Mouse (Mus musculus) ES-Bruce4 (cell line): ENCODE measurements at regions not wholly inside any gene's neighbourhood (a gene's known extent, or its start where the extent isn't known, plus 50 kb on each side); places are given as distances from the start of the nearest gene placed in this dataset.

Experiments used
- H3K27ac ChIP-seq: 2 replicates; pipeline ENCODE4 v1.5.1; 2012; ENCODE audit warnings: low read length, inconsistent platforms; ENCODE audit not compliant: insufficient read depth
- H3K27me3 ChIP-seq: 2 replicates; pipeline ENCODE4 v1.6.1; 2012; ENCODE audit warnings: mild to moderate bottlenecking, low read length, inconsistent platforms; ENCODE audit not compliant: control insufficient read depth, poor library complexity, insufficient read depth, severe bottlenecking
- H3K36me3 ChIP-seq: 2 replicates; pipeline ENCODE4 v1.6.1; 2012; ENCODE audit warnings: inconsistent platforms, mild to moderate bottlenecking, low read length, moderate library complexity; ENCODE audit not compliant: control insufficient read depth, poor library complexity, insufficient read depth, severe bottlenecking
- H3K4me1 ChIP-seq: one replicate; pipeline ENCODE4 v1.8.1; 2011; ENCODE audit warnings: low read length; ENCODE audit not compliant: control insufficient read depth, insufficient read depth
- H3K4me3 ChIP-seq: 2 replicates; pipeline ENCODE4 v1.5.1; 2011; ENCODE audit warnings: low read depth, mild to moderate bottlenecking, low read length
- H3K9ac ChIP-seq: 2 replicates; pipeline ENCODE4 v1.6.1; 2012; ENCODE audit warnings: low read depth, mild to moderate bottlenecking, inconsistent platforms; ENCODE audit not compliant: poor library complexity, severe bottlenecking
- H3K9me3 ChIP-seq: replicated peaks from 2 replicates; pipeline ENCODE4 v1.6.1; 2012; ENCODE audit warnings: mild to moderate bottlenecking, low read length, inconsistent platforms; ENCODE audit not compliant: control insufficient read depth, poor library complexity, insufficient read depth, severe bottlenecking
- CTCF ChIP-seq: IDR thresholded peaks from one replicate; pipeline ENCODE4 v1.8.1; 2011; ENCODE audit warnings: low read depth, low read length
- EP300 ChIP-seq: IDR thresholded peaks from 2 replicates; pipeline ENCODE4 v1.6.1; 2011; ENCODE audit warnings: low read depth, low read length; ENCODE audit not compliant: insufficient read depth
- POLR2A ChIP-seq: IDR thresholded peaks from one replicate; pipeline ENCODE4 v1.8.1; 2011; ENCODE audit warnings: low read length; ENCODE audit not compliant: insufficient read depth

DNA sequence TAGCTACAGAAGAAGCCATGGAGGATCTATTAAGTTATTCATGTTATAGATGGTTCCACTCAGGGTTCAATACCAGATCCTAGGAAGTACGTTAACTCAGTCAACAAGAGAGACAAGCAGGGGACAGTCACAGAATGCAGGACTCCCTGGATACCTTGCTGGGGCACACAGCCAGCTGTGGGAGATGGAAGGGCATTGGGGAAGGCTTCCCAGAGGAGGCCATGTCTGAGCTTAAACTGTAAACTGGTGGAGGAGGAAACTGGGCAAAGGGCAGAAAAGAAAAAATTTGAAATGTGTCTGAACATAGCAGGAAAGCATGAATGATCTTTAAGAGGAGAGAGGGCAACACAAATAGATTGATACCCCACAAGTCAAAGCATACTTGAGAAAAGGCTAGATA is 229.5 kb downstream of the Emx2 start:
- no peak overlapping the region for H3K27ac ChIP-seq
- H3K4me1 ChIP-seq = no peaks in the 10 kb centered on the region
- H3K9ac ChIP-seq = no peak overlapping the region
- no peaks in the 10 kb centered on the region for H3K36me3 ChIP-seq
- H3K9me3 ChIP-seq = no peaks in the 10 kb centered on the region
- H3K4me3 ChIP-seq = no peak overlapping the region
- H3K27me3 ChIP-seq = no peaks in the 10 kb centered on the region
- no peak for TF ChIP-seq EP300
- no peak for TF ChIP-seq POLR2A
- TF ChIP-seq CTCF = no peak

DNA sequence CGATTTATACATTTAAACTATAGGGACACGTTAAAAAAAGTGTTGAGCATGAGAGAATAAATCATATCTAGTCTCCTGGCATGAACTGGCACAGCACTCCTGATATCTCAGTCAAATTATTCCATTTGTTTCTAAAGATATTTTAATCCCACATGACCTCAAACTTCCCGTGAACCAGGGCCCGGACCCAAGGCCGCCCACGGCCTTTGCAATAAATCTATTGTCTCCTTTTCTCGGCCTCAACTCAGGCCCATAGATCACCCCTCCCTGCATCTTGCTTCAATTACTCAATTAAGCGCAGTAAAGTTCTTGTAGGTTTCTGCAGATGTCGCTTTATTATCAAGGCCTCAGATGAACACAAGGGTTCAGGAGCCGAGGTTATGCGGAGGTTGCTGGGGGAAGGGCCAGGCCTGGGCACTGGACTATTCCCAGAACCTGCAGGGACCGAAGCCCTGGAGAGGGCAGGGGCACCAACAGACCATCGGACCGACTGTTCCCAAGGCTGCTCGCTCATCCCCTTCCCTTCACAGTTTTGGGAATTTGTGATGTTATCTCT is 233.4 kb downstream of the Emx2 start:
- H3K36me3 ChIP-seq = no peaks in the 10 kb centered on the region

DNA sequence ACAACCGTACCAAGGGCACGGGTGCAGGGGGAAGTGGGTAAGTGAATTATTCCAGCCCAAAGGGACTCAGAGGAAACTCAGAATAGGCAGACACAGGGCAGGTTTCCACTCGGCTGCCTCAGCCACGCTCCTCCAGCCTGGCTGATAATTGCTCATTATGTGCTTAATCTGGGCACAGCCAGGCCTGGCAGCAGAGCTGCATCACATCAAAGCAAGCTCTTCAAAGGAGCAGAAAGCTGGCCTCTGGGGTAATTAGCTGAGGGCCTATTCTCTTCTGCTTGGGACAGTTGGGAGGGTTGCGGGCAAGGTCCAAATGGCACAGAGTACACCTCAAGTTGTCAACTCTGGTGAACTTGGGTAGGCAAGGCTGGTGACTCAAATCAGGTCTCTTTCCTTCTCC is 239.5 kb downstream of the Emx2 start:
- Histone ChIP-seq H3K27ac (no peak overlapping the region), H3K27me3 (no peaks in the 10 kb centered on the region), H3K36me3 (no peaks in the 10 kb centered on the region), H3K9ac (no peak overlapping the region), H3K9me3 (no peaks in the 10 kb centered on the region), H3K4me1 (no peaks in the 10 kb centered on the region), H3K4me3 (no peak overlapping the region)
- TF ChIP-seq CTCF = no peak
- no peak for TF ChIP-seq POLR2A
- TF ChIP-seq EP300 = no peak

More for the DNA sequence above, 233.4 kb downstream of the Emx2 start:
- no peak for TF ChIP-seq POLR2A
- TF ChIP-seq EP300 = no peak
- no peak for TF ChIP-seq CTCF
- no peaks in the 10 kb centered on the region for H3K4me1 ChIP-seq
- H3K4me3 ChIP-seq = no peak overlapping the region
- no peaks in the 10 kb centered on the region for H3K9me3 ChIP-seq
- no peak overlapping the region for H3K9ac ChIP-seq
- no peaks in the 10 kb centered on the region for H3K27me3 ChIP-seq
- no peak overlapping the region for H3K27ac ChIP-seq

DNA sequence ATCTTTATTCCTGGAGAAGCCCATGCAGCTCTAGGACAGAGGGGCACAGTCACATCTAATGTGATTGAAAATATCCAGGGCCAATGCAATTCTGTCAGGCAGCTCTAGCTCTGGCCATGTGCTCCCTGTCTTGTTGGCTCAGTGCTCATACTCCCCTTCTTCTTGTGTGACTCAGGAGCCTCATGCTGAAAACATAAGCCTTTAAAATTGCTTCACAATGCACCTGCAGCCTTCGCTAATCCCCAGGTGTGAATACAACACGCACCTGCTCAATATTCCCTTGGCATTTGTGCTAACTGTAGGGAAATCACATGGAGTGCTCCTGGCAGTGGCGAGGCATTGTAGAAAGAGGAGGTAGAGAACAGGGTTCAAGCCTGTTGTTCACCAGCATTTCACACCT is 242.0 kb downstream of the Emx2 start:
- Histone ChIP-seq H3K4me1 (no peaks in the 10 kb centered on the region), H3K9me3 (no peaks in the 10 kb centered on the region), H3K27ac (no peak overlapping the region), H3K36me3 (no peaks in the 10 kb centered on the region), H3K27me3 (no peaks in the 10 kb centered on the region), H3K9ac (no peak overlapping the region), H3K4me3 (no peak overlapping the region)
- no peak for TF ChIP-seq POLR2A
- TF ChIP-seq EP300 = no peak
- TF ChIP-seq CTCF = no peak

DNA sequence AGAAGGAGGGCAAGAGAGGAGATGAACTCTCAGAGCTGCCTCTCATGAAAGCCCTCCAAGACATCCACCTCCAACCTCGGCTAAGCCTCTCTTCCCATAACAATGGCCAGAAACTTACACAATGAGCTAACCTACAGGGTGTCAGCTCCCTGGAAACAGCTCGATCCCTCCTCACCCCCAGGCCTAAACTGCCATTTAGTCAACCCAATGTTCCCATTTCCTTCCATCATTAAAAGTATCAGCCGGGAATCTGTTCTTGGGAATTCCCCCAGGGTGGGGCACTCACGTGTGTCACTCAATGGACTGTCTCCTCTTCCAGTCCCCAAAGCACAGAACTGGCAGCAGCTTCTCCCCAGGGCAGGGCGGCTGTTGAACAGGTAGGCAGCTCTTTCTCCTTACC is 236.3 kb downstream of the Rab11fip2 start:
- H3K27ac ChIP-seq = no peak overlapping the region
- no peaks in the 10 kb centered on the region for H3K9me3 ChIP-seq
- TF ChIP-seq POLR2A (no peak), EP300 (peak; percentile 90), CTCF (no peak)
- no peaks in the 10 kb centered on the region for H3K36me3 ChIP-seq
- H3K4me1 ChIP-seq = peaks cover 4% of the 10 kb centered on the region
- no peak overlapping the region for H3K9ac ChIP-seq
- H3K4me3 ChIP-seq = no peak overlapping the region
- no peaks in the 10 kb centered on the region for H3K27me3 ChIP-seq

DNA sequence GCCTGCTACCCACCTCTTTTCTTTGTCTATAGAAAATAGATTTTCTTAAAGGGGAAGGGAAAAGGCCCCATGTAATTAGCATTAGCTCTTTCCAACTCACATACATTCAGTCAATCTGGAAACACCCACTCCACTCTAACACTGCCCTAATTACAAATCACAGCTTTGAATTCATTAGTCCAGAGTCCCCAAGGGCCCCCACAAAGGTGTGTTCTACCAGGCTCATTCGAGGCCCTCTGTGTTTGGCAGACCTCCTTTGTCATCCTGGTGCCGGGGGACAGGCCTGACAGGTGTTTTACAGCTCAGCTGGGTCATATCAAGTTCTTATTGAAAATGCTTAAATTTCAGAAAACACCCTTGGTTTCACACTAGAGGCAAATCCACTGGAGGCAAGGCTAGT is 234.3 kb downstream of the Rab11fip2 start:
- H3K36me3 ChIP-seq = no peaks in the 10 kb centered on the region
- H3K9me3 ChIP-seq = no peaks in the 10 kb centered on the region
- no peak overlapping the region for H3K27ac ChIP-seq
- H3K4me3 ChIP-seq = no peak overlapping the region
- no peak for TF ChIP-seq POLR2A
- TF ChIP-seq CTCF = no peak
- TF ChIP-seq EP300 = no peak
- H3K27me3 ChIP-seq = no peaks in the 10 kb centered on the region
- no peak overlapping the region for H3K9ac ChIP-seq
- peaks cover 4% of the 10 kb centered on the region for H3K4me1 ChIP-seq
